Mouse (Mus musculus): ENCODE measurements at regions not wholly inside any gene's neighbourhood (a gene's known extent, or its start where the extent isn't known, plus 50 kb on each side); places are given as distances from the start of the nearest gene placed in this dataset.

DNA sequence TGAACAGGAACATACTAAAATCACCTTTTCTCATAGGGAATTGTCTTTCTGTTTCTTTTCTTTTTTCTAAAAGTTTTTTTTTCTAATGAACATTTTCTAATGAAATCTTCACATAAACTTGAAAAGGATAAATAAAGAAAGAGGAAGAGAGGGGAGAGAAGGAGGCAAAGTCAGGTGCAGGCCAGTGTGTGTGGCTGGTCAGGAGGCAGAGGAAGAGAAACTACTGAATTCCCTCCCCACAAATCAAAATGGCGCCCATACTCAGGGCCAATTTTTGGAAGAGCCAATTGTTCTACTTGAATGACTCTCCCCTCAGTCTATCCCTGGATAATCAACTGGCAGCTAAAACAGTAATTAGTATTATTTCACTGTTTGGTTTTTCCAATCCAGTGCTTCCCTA lies 152.0 kb downstream of the Cdc5l start:
- TF ChIP-seq POLR2A (IDR thresholded peaks at IDR 0.05; ENCODE audit: borderline replicate concordance, control insufficient read depth, low read depth, low read length) (no peak), CTCF (IDR thresholded peaks at IDR 0.05; ENCODE audit: control insufficient read depth, insufficient read depth, low read length) (no peak)

Data from bone marrow, adult 2 months (tissue).